Mouse (Mus musculus): ENCODE data around the gene Mrpl43. TPM values are rescaled to one million over a fixed set of nuclear protein-coding genes. Genes with fewer than 3 reads are reported as not detected.

The Mrpl43 gene
- polyA plus RNA-seq, 1 experiment: 32.5 TPM

GRCm38 (mm10) chr19:44997786-44998185, 8.5 kb downstream of the Mrpl43 start:
- Histone ChIP-seq H3K4me1 (ENCODE audit: control insufficient read depth, insufficient read depth, low read length) (no peaks in the 10 kb centered on the region), H3K9ac (ENCODE audit: low read depth, poor library complexity, severe bottlenecking) (no peak overlapping the region), H3K27ac (ENCODE audit: insufficient read depth, low read length) (no peak overlapping the region), H3K4me3 (ENCODE audit: low read depth, low read length) (no peak overlapping the region), H3K27me3 (ENCODE audit: control insufficient read depth, insufficient read depth, low read length, poor library complexity, severe bottlenecking) (no peaks in the 10 kb centered on the region), H3K36me3 (ENCODE audit: control insufficient read depth, insufficient read depth, low read length, poor library complexity, severe bottlenecking) (no peaks in the 10 kb centered on the region), H3K9me3 (replicated peaks; ENCODE audit: control insufficient read depth, insufficient read depth, low read length, poor library complexity, severe bottlenecking) (no peaks in the 10 kb centered on the region)
- TF ChIP-seq POLR2A (IDR thresholded peaks at IDR 0.05; ENCODE audit: insufficient read depth, low read length) (no peak), CTCF (IDR thresholded peaks at IDR 0.05; ENCODE audit: low read depth, low read length) (no peak), EP300 (IDR thresholded peaks at IDR 0.05; ENCODE audit: insufficient read depth, low read depth, low read length) (no peak)

- Histone ChIP-seq H3K36me3 (ENCODE audit: control insufficient read depth, insufficient read depth, low read length, poor library complexity, severe bottlenecking) (no peaks in the 10 kb centered on the region), H3K9me3 (replicated peaks; ENCODE audit: control insufficient read depth, insufficient read depth, low read length, poor library complexity, severe bottlenecking) (no peaks in the 10 kb centered on the region), H3K9ac (ENCODE audit: low read depth, poor library complexity, severe bottlenecking) (no peak overlapping the region), H3K27me3 (ENCODE audit: control insufficient read depth, insufficient read depth, low read length, poor library complexity, severe bottlenecking) (no peaks in the 10 kb centered on the region), H3K4me1 (ENCODE audit: control insufficient read depth, insufficient read depth, low read length) (peaks cover 11% of the 10 kb centered on the region), H3K4me3 (ENCODE audit: low read depth, low read length) (no peak overlapping the region), H3K27ac (ENCODE audit: insufficient read depth, low read length) (no peak overlapping the region)
- TF ChIP-seq CTCF (IDR thresholded peaks at IDR 0.05; ENCODE audit: low read depth, low read length) (no peak), EP300 (IDR thresholded peaks at IDR 0.05; ENCODE audit: insufficient read depth, low read depth, low read length) (no peak), POLR2A (IDR thresholded peaks at IDR 0.05; ENCODE audit: insufficient read depth, low read length) (no peak)
Measured at GRCm38 (mm10) chr19:44992712-44993111, 13.5 kb downstream of the Mrpl43 start.

- Histone ChIP-seq H3K27ac (ENCODE audit: insufficient read depth, low read length) (no peak overlapping the region), H3K9ac (ENCODE audit: low read depth, poor library complexity, severe bottlenecking) (no peak overlapping the region), H3K4me3 (ENCODE audit: low read depth, low read length) (no peak overlapping the region), H3K9me3 (replicated peaks; ENCODE audit: control insufficient read depth, insufficient read depth, low read length, poor library complexity, severe bottlenecking) (no peaks in the 10 kb centered on the region), H3K27me3 (ENCODE audit: control insufficient read depth, insufficient read depth, low read length, poor library complexity, severe bottlenecking) (no peaks in the 10 kb centered on the region), H3K4me1 (ENCODE audit: control insufficient read depth, insufficient read depth, low read length) (peaks cover 11% of the 10 kb centered on the region), H3K36me3 (ENCODE audit: control insufficient read depth, insufficient read depth, low read length, poor library complexity, severe bottlenecking) (no peaks in the 10 kb centered on the region)
- TF ChIP-seq POLR2A (IDR thresholded peaks at IDR 0.05; ENCODE audit: insufficient read depth, low read length) (no peak), EP300 (IDR thresholded peaks at IDR 0.05; ENCODE audit: insufficient read depth, low read depth, low read length) (0 out of 2 replicates have a peak, but pooled peaks have one; percentile 3), CTCF (IDR thresholded peaks at IDR 0.05; ENCODE audit: low read depth, low read length) (no peak)
Measured at GRCm38 (mm10) chr19:44992246-44992645, 14.0 kb downstream of the Mrpl43 start.

GRCm38 (mm10) chr19:44991031-44991430, 15.2 kb downstream of the Mrpl43 start:
- H3K36me3 ChIP-seq (ENCODE audit: control insufficient read depth, insufficient read depth, low read length, poor library complexity, severe bottlenecking): no peaks in the 10 kb centered on the region
- TF ChIP-seq POLR2A (IDR thresholded peaks at IDR 0.05; ENCODE audit: insufficient read depth, low read length) (no peak), CTCF (IDR thresholded peaks at IDR 0.05; ENCODE audit: low read depth, low read length) (no peak), EP300 (IDR thresholded peaks at IDR 0.05; ENCODE audit: insufficient read depth, low read depth, low read length) (no peak)
- H3K9me3 ChIP-seq (replicated peaks; ENCODE audit: control insufficient read depth, insufficient read depth, low read length, poor library complexity, severe bottlenecking): no peaks in the 10 kb centered on the region
- H3K4me1 ChIP-seq (ENCODE audit: control insufficient read depth, insufficient read depth, low read length): peaks cover 11% of the 10 kb centered on the region
- no peak overlapping the region for H3K4me3 ChIP-seq (ENCODE audit: low read depth, low read length)
- no peak overlapping the region for H3K9ac ChIP-seq (ENCODE audit: low read depth, poor library complexity, severe bottlenecking)
- no peaks in the 10 kb centered on the region for H3K27me3 ChIP-seq (ENCODE audit: control insufficient read depth, insufficient read depth, low read length, poor library complexity, severe bottlenecking)
- H3K27ac ChIP-seq (ENCODE audit: insufficient read depth, low read length): no peak overlapping the region

- Histone ChIP-seq H3K9ac (ENCODE audit: low read depth, poor library complexity, severe bottlenecking) (peak overlapping the region; percentile 66), H3K27me3 (ENCODE audit: control insufficient read depth, insufficient read depth, low read length, poor library complexity, severe bottlenecking) (no peaks in the 10 kb centered on the region), H3K4me3 (ENCODE audit: low read depth, low read length) (peak overlapping the region; percentile 84), H3K36me3 (ENCODE audit: control insufficient read depth, insufficient read depth, low read length, poor library complexity, severe bottlenecking) (no peaks in the 10 kb centered on the region), H3K9me3 (replicated peaks; ENCODE audit: control insufficient read depth, insufficient read depth, low read length, poor library complexity, severe bottlenecking) (no peaks in the 10 kb centered on the region), H3K4me1 (ENCODE audit: control insufficient read depth, insufficient read depth, low read length) (peaks cover 12% of the 10 kb centered on the region), H3K27ac (ENCODE audit: insufficient read depth, low read length) (no peak overlapping the region)
- TF ChIP-seq POLR2A (IDR thresholded peaks at IDR 0.05; ENCODE audit: insufficient read depth, low read length) (no peak), CTCF (IDR thresholded peaks at IDR 0.05; ENCODE audit: low read depth, low read length) (no peak), EP300 (IDR thresholded peaks at IDR 0.05; ENCODE audit: insufficient read depth, low read depth, low read length) (no peak)
Measured at GRCm38 (mm10) chr19:44989567-44990495, 16.4 kb downstream of the Mrpl43 start.
